Mouse (Mus musculus): ENCODE measurements around the gene Kcnmb4. TPM values are rescaled to one million over a fixed set of nuclear protein-coding genes. Genes with fewer than 3 reads are reported as not detected.

The Kcnmb4 gene
- polyA plus RNA-seq, 1 experiment from 2014 or later, result 6.2 TPM

DNA sequence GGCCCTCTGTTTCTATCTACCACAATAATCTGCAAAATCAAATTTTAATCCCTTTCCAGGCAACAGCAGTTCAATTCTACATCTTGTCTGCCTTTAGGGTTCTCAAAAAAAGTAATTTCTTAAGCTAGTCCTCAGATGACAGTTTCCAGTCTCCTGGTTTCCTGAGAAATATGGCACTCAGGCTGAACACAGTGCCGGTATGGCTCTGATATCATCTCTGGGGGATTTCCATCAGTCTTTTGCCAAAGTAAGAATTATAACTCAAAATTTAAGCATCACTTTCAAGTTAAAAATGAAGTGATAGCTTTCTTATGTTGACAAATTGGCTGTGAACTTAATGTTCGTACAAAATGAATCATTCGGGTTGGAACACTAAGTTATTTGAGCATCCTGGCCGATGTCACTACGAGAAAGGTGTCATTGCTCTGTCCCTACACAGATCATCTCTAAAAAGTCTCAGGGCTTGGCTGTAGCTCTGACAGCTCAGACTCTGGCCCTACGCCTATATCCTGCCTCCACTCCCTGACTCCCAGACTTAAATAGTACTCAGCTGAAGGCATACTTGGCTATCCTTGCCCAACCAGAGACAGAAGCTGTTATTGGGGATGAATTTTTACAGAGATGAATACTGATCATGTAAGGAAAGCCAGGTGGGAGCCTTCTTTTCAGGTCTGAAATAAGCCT lies 70.8 kb downstream of the Kcnmb4 start:
- Histone ChIP-seq H3K4me1 (ENCODE audit: control insufficient read depth, insufficient read depth, low read length) (no peaks in the 10 kb centered on the region), H3K36me3 (ENCODE audit: control insufficient read depth, insufficient read depth, low read length) (no peaks in the 10 kb centered on the region), H3K4me3 (ENCODE audit: low read depth, low read length) (no peak overlapping the region), H3K9me3 (replicated peaks; ENCODE audit: control insufficient read depth, low read length) (no peaks in the 10 kb centered on the region), H3K27ac (ENCODE audit: low read depth, low read length) (no peak overlapping the region), H3K4me2 (no peak overlapping the region), H3K9ac (ENCODE audit: low read depth, low read length) (no peak overlapping the region), H3K27me3 (ENCODE audit: control insufficient read depth, insufficient read depth, low read length) (no peaks in the 10 kb centered on the region)
- WGBS (ENCODE audit: insufficient replicate concordance), result 76% methylated on average over 6 of the region's 6 CpGs
- no peak for ATAC-seq (replicated peaks; ENCODE audit: insufficient number of reproducible peaks, low FRiP score, low TSS enrichment)

DNA sequence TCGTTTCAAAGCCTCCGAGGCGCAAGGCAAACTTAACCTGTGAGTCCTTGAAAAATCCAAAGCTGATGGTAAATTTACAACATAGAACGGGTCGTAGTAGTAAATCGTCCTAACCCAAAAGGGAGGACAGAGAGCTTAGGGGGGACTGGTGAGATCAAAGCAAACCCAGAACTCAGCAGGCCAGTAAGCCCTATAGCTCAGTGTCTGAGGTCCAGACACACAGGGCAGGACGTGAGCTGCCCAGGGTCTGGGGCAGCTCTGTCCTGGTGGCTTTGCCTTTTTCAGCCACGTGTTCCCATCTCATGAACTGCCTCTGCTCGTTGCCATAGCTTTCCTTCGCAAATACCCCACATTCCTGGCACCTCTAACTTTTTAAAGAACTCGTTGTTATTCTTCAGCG lies 75.7 kb downstream of the Kcnmb4 start:
- Histone ChIP-seq H3K4me2 (peak overlapping the region; percentile 60), H3K27me3 (ENCODE audit: control insufficient read depth, insufficient read depth, low read length) (no peaks in the 10 kb centered on the region), H3K9me3 (replicated peaks; ENCODE audit: control insufficient read depth, low read length) (no peaks in the 10 kb centered on the region), H3K36me3 (ENCODE audit: control insufficient read depth, insufficient read depth, low read length) (no peaks in the 10 kb centered on the region), H3K4me1 (ENCODE audit: control insufficient read depth, insufficient read depth, low read length) (peaks cover 9% of the 10 kb centered on the region), H3K4me3 (ENCODE audit: low read depth, low read length) (peak overlapping the region; percentile 25), H3K27ac (ENCODE audit: low read depth, low read length) (no peak overlapping the region), H3K9ac (ENCODE audit: low read depth, low read length) (peak overlapping the region; percentile 43; the same call in 1 of the 2 replicates)
- 48% methylated on average over 12 of the region's 12 CpGs for WGBS (ENCODE audit: insufficient replicate concordance)
- no peak for ATAC-seq (replicated peaks; ENCODE audit: insufficient number of reproducible peaks, low FRiP score, low TSS enrichment)

DNA sequence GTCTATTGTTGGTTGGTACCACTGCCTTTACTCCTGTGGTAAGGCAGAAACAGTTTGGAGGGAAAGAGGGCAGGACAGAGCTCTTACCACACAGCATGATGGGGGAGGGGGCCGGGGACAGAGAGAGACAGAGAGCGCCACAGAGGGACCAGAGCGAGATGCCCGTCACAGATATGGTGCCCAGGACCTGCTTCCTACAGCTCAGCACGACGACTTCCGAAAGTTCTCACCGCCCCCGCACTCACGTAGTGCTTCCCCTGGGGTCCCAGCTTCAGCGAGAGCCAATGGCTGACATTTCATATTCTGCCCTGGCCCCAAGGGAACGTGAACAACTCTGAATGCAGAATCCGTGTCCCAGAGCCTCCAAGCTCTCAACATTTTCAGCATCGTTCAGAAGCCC lies 76.1 kb downstream of the Kcnmb4 start:
- H3K4me1 ChIP-seq (ENCODE audit: control insufficient read depth, insufficient read depth, low read length), result peaks cover 9% of the 10 kb centered on the region
- ATAC-seq (replicated peaks; ENCODE audit: insufficient number of reproducible peaks, low FRiP score, low TSS enrichment), result no peak
- H3K36me3 ChIP-seq (ENCODE audit: control insufficient read depth, insufficient read depth, low read length), result no peaks in the 10 kb centered on the region
- peak overlapping the region; percentile 25 for H3K4me3 ChIP-seq (ENCODE audit: low read depth, low read length)
- peak overlapping the region; percentile 43; the same call in 1 of the 2 replicates for H3K9ac ChIP-seq (ENCODE audit: low read depth, low read length)
- WGBS (ENCODE audit: insufficient replicate concordance), result 20% methylated on average over 14 of the region's 14 CpGs
- peak overlapping the region; percentile 60 for H3K4me2 ChIP-seq
- H3K27ac ChIP-seq (ENCODE audit: low read depth, low read length), result no peak overlapping the region
- no peaks in the 10 kb centered on the region for H3K9me3 ChIP-seq (replicated peaks; ENCODE audit: control insufficient read depth, low read length)
- H3K27me3 ChIP-seq (ENCODE audit: control insufficient read depth, insufficient read depth, low read length), result no peaks in the 10 kb centered on the region

DNA sequence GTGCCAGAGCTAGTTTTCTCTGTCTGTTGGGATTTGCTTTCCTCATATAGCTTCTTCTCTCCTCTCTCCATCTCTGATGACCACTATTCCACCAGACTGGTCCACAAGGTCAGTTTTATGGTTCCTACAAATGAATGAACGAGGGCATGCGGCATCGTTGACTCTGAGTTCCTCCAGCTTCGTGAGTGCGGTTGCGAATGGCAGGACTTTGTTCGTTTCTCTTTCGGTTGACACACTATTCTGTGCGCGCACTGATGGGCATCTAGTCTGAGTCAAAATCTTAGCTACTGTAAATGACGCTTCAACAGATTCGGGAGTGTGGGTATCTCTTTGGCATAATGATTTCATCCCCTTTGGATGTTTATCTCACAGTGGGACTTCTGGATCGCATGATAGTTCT lies 76.7 kb downstream of the Kcnmb4 start:
- Histone ChIP-seq H3K9ac (ENCODE audit: low read depth, low read length) (no peak overlapping the region), H3K36me3 (ENCODE audit: control insufficient read depth, insufficient read depth, low read length) (no peaks in the 10 kb centered on the region), H3K4me2 (no peak overlapping the region), H3K4me3 (ENCODE audit: low read depth, low read length) (no peak overlapping the region), H3K27me3 (ENCODE audit: control insufficient read depth, insufficient read depth, low read length) (no peaks in the 10 kb centered on the region), H3K9me3 (replicated peaks; ENCODE audit: control insufficient read depth, low read length) (no peaks in the 10 kb centered on the region), H3K4me1 (ENCODE audit: control insufficient read depth, insufficient read depth, low read length) (peaks cover 9% of the 10 kb centered on the region), H3K27ac (ENCODE audit: low read depth, low read length) (no peak overlapping the region)
- WGBS (ENCODE audit: insufficient replicate concordance), result 85% methylated on average over 13 of the region's 13 CpGs
- ATAC-seq (replicated peaks; ENCODE audit: insufficient number of reproducible peaks, low FRiP score, low TSS enrichment), result no peak

DNA sequence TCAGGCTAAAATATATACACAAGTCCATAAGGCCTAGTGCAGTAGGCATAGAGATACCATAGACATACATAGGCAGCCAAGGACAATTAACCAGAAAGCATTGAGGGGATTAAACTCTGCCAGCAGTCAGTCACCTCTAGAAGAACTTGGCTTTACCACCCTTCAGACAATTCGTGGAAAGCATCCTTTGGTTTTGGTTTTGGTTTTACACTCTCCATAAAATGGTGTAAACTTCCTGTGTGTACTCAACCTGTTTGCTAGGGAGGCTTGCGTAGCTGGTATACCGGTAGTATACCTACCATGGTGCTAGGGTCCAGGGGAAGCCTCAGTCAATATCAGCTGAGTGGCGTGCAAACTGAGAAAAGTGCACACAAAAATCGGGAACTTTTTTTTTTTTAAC lies 77.4 kb downstream of the Kcnmb4 start:
- ATAC-seq (replicated peaks; ENCODE audit: insufficient number of reproducible peaks, low FRiP score, low TSS enrichment), result no peak

DNA sequence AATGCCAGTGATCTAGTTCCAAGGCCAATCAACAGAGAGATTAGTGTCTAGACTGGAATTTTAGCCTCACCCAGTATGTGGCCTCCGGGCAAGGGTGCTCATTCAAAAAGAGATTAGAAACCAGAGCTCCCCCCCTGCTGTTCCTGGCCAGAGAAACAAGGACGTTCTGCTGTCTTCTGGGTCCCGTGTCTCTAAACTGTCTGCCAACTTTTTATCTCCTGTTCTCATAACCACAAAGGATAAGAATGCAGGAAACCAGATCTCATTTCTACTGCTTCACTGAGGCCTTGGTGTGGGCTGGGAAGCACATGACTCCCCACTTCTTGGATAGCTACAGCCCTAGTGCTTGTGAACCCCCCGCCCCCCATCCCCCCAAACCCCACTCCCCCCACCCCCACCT lies 79.1 kb downstream of the Kcnmb4 start:
- no peak overlapping the region for H3K27ac ChIP-seq (ENCODE audit: low read depth, low read length)

More for the DNA sequence above, 77.4 kb downstream of the Kcnmb4 start:
- H3K9me3 ChIP-seq (replicated peaks; ENCODE audit: control insufficient read depth, low read length), result no peaks in the 10 kb centered on the region
- no peak overlapping the region for H3K4me3 ChIP-seq (ENCODE audit: low read depth, low read length)
- H3K36me3 ChIP-seq (ENCODE audit: control insufficient read depth, insufficient read depth, low read length), result no peaks in the 10 kb centered on the region
- WGBS (ENCODE audit: insufficient replicate concordance), result 73% methylated on average over 5 of the region's 5 CpGs
- no peak overlapping the region for H3K27ac ChIP-seq (ENCODE audit: low read depth, low read length)
- no peaks in the 10 kb centered on the region for H3K27me3 ChIP-seq (ENCODE audit: control insufficient read depth, insufficient read depth, low read length)
- peaks cover 9% of the 10 kb centered on the region for H3K4me1 ChIP-seq (ENCODE audit: control insufficient read depth, insufficient read depth, low read length)
- H3K9ac ChIP-seq (ENCODE audit: low read depth, low read length), result no peak overlapping the region
- no peak overlapping the region for H3K4me2 ChIP-seq

DNA sequence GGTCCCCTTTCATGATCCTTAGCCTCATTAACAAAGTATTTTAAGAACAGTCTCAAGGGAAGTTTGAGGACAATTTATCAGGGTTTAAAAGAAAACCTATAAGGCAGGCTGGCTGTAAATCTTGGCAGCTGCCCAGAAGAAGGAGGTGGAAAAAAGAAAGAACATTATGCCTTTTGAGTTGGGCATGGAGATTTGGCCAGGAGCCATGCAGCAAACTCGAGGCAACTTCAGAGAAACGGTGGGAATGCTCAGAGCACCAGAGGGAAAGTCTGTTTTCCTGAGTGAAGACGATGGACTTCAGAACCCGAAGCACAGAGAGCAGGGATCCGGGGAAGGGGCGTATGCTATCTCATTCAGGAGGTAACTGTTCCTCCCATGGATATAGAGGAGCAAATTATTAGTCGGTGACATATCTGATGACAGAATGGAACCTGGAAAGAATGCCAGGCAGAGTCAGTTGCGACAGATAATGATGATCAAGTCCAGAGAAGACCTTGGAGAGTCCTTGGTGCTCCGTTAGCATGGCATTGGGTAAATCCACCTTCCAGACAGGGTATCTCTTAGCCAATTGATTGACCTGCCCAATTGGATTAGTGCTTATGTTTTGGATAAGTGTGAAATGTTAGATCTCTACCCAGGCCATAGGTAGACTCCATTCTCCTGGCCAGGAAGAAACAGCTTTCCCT lies 79.7 kb downstream of the Kcnmb4 start:
- Histone ChIP-seq H3K4me1 (ENCODE audit: control insufficient read depth, insufficient read depth, low read length) (peaks cover 9% of the 10 kb centered on the region), H3K4me3 (ENCODE audit: low read depth, low read length) (no peak overlapping the region), H3K27me3 (ENCODE audit: control insufficient read depth, insufficient read depth, low read length) (no peaks in the 10 kb centered on the region), H3K9ac (ENCODE audit: low read depth, low read length) (no peak overlapping the region), H3K9me3 (replicated peaks; ENCODE audit: control insufficient read depth, low read length) (no peaks in the 10 kb centered on the region), H3K4me2 (no peak overlapping the region), H3K27ac (ENCODE audit: low read depth, low read length) (no peak overlapping the region), H3K36me3 (ENCODE audit: control insufficient read depth, insufficient read depth, low read length) (no peaks in the 10 kb centered on the region)
- WGBS (ENCODE audit: insufficient replicate concordance), result 46% methylated on average over 9 of the region's 9 CpGs
- ATAC-seq (replicated peaks; ENCODE audit: insufficient number of reproducible peaks, low FRiP score, low TSS enrichment), result no peak

More for the DNA sequence above, 79.1 kb downstream of the Kcnmb4 start:
- ATAC-seq (replicated peaks; ENCODE audit: insufficient number of reproducible peaks, low FRiP score, low TSS enrichment), result no peak
- H3K4me2 ChIP-seq, result no peak overlapping the region
- WGBS (ENCODE audit: insufficient replicate concordance), result 25% methylated on average over 4 of the region's 4 CpGs
- peaks cover 9% of the 10 kb centered on the region for H3K4me1 ChIP-seq (ENCODE audit: control insufficient read depth, insufficient read depth, low read length)
- H3K27me3 ChIP-seq (ENCODE audit: control insufficient read depth, insufficient read depth, low read length), result no peaks in the 10 kb centered on the region
- H3K9ac ChIP-seq (ENCODE audit: low read depth, low read length), result no peak overlapping the region
- no peak overlapping the region for H3K4me3 ChIP-seq (ENCODE audit: low read depth, low read length)
- H3K9me3 ChIP-seq (replicated peaks; ENCODE audit: control insufficient read depth, low read length), result no peaks in the 10 kb centered on the region
- no peaks in the 10 kb centered on the region for H3K36me3 ChIP-seq (ENCODE audit: control insufficient read depth, insufficient read depth, low read length)

DNA sequence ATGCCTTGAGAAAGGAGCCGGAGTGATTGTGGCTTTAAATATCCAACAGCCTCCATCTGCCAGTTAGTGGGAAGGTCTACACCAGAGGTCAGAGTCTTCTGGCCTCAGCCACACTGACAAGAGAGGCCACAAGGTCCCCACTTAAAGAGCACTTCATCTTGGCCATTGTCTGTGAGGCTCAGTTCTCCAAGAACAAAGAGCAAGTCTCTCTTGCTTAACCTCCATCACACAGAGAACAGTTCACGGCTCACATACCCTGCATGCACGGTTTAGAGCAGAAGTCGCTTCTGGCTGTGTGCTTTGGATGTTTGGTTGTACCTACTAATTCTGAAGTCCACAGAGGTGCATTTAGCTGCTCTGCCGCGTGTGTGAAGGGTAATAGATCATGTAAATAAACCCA lies 84.8 kb downstream of the Kcnmb4 start:
- H3K9ac ChIP-seq (ENCODE audit: low read depth, low read length), result no peak overlapping the region
- H3K27me3 ChIP-seq (ENCODE audit: control insufficient read depth, insufficient read depth, low read length), result no peaks in the 10 kb centered on the region
- no peak overlapping the region for H3K4me3 ChIP-seq (ENCODE audit: low read depth, low read length)
- WGBS (ENCODE audit: insufficient replicate concordance), result 61% methylated on average over 6 of the region's 6 CpGs
- peaks cover 2% of the 10 kb centered on the region; the same call in 1 of the 2 replicates for H3K4me1 ChIP-seq (ENCODE audit: control insufficient read depth, insufficient read depth, low read length)
- H3K9me3 ChIP-seq (replicated peaks; ENCODE audit: control insufficient read depth, low read length), result no peaks in the 10 kb centered on the region
- no peak for ATAC-seq (replicated peaks; ENCODE audit: insufficient number of reproducible peaks, low FRiP score, low TSS enrichment)
- H3K4me2 ChIP-seq, result no peak overlapping the region
- no peak overlapping the region for H3K27ac ChIP-seq (ENCODE audit: low read depth, low read length)
- H3K36me3 ChIP-seq (ENCODE audit: control insufficient read depth, insufficient read depth, low read length), result no peaks in the 10 kb centered on the region

Data from heart, embryonic 11.5 days (tissue).